Mouse (Mus musculus) liver, embryonic 14.5 days (tissue): ENCODE measurements around the gene 4930523C07Rik. TPM values are rescaled to one million over a fixed set of nuclear protein-coding genes. Genes with fewer than 3 reads are reported as not detected.

Experiments used
- ATAC-seq: fragments of 200-750 bp; cut with Nextera tagmentation; 2 replicates; pipeline ENCODE4 v1.8.0; 2017; ENCODE audit warnings: moderate number of reproducible peaks, mild to moderate bottlenecking, moderate library complexity; ENCODE audit not compliant: insufficient read depth
- DNase-seq, 3 experiments: peaks; one replicate each; pipeline ENCODE4 v3.0.0-alpha.2; 2012 to 2013; ENCODE audit warnings: low read depth in 3 of 3, low spot score in 3 of 3
- H3K27ac ChIP-seq: fragments of 300-500 bp; sonication (generic); 2 replicates; pipeline ENCODE4 v1.5.1; 2014; ENCODE audit warnings: moderate library complexity, mild to moderate bottlenecking, control low read depth, inconsistent platforms
- H3K27me3 ChIP-seq: fragments of 300-500 bp; sonication (generic); 2 replicates; pipeline ENCODE4 v1.6.1; 2014; ENCODE audit warnings: mild to moderate bottlenecking, low read length, moderate library complexity; ENCODE audit not compliant: control insufficient read depth, insufficient read depth
- H3K36me3 ChIP-seq: fragments of 300-500 bp; sonication (generic); replicated peaks from 2 replicates; pipeline ENCODE4 v1.6.1; 2014; ENCODE audit warnings: low read depth; ENCODE audit not compliant: control insufficient read depth, insufficient read depth
- H3K4me1 ChIP-seq, 2 experiments: fragments of 200-500 bp in 1 of 2; fragments of 300-500 bp in 1 of 2; sonication (generic) in 1 of 2; replicated peaks; 2 replicates each; pipeline ENCODE4 v1.6.1; 2012 to 2014; ENCODE audit warnings: antibody characterized with exemption in 1 of 2, inconsistent platforms in 1 of 2, low read length in 1 of 2; ENCODE audit not compliant: control insufficient read depth in 2 of 2, insufficient read depth in 2 of 2
- H3K4me2 ChIP-seq: fragments of 300-500 bp; sonication (generic); 2 replicates; pipeline ENCODE4 v1.6.1; 2014; ENCODE audit warnings: low read depth, mild to moderate bottlenecking, control low read depth, moderate library complexity
- H3K4me3 ChIP-seq, 2 experiments: fragments of 200-500 bp in 1 of 2; fragments of 300-500 bp in 1 of 2; sonication (generic) in 1 of 2; 2 replicates each; pipeline ENCODE4 v1.5.1; 2012 to 2014; ENCODE audit warnings: low read depth in 2 of 2, low read length in 2 of 2, mild to moderate bottlenecking in 2 of 2, control low read depth in 1 of 2, inconsistent platforms in 1 of 2, moderate library complexity in 1 of 2; ENCODE audit not compliant: insufficient read depth in 1 of 2
- H3K9ac ChIP-seq: fragments of 300-500 bp; sonication (generic); replicated peaks from 2 replicates; pipeline ENCODE4 v1.6.1; 2014; ENCODE audit warnings: mild to moderate bottlenecking, control low read depth, moderate library complexity
- H3K9me3 ChIP-seq: fragments of 300-500 bp; sonication (generic); 2 replicates; pipeline ENCODE4 v1.6.1; 2016; ENCODE audit warnings: low read length, mixed read lengths; ENCODE audit not compliant: control insufficient read depth
- CTCF ChIP-seq: IDR thresholded peaks from 2 replicates; pipeline ENCODE4 v1.5.1; 2016; ENCODE audit warnings: antibody characterized with exemption, low read depth, control low read depth
- EP300 ChIP-seq: IDR thresholded peaks from 2 replicates; pipeline ENCODE4 v1.6.1; 2016; ENCODE audit warnings: antibody characterized with exemption, low read depth
- WGBS: fragments of 180-500 bp; shearing (Covaris S2); extraction: QIAGEN DNeasy Blood & Tissue Kit; methylation state at CpG from one replicate; pipeline ENCODE4 v1.1.7; 2014; ENCODE audit not compliant: insufficient replicate concordance; 5-methylcytosine and 5-hydroxymethylcytosine counted together
- polyA plus RNA-seq, 2 experiments: library from polyadenylated mRNA; depleted of rRNA in 1 of 2; stranded (reverse) in 1 of 2; unstranded in 1 of 2; fragments of >200 nt; fragmentation: Nextera tagmentation in 1 of 2; extraction: Ambion mirVana in 1 of 2; gene quantifications; 2 replicates each; pipeline versions ENCODE4 v1.2.1 to v1.2.3; 2012 to 2014

The 4930523C07Rik gene
- polyA plus RNA-seq, 2 experiments = 6.5 to 28.1 TPM

DNA sequence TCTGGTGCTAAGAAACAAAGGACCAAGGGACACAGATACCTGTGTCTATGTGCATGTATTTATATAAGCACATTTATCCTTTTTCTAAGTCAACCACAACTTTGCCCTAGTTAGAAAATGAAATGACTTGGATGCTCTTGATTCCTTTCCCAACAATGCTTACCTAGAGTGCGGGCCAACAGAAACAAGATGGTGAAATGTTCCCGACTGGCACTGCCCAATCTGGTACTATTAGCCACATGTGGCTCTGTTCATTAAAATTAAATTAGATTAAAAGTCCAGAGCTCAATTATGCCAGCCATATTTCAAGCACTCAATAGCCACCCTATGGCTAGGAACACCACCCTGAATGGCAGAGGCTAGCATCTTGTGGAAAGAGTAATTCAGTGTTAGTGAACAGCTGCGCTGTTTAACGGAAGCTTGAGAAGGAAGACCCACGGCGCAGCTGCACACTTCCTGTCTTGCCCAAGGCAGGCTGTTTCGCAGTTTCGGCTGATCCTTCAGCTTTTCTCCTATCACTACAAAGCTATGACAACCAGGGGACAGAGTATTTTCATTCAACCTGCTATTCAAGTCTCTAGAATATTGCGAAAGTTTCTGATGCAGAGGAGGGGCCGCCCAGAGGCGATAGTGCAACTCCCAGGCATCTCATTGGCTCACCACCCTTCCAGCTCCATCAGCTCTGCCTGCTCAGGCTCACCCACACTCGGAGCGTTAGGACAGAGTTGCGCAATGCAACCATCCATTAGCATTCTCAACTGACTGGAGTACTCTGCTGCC, 34.9 kb downstream of the 4930523C07Rik start:
- peak overlapping the region; percentile 1; the same call in 1 of the 2 replicates for H3K4me2 ChIP-seq
- no peaks in the 10 kb centered on the region for H3K9me3 ChIP-seq
- peak in 1 of 3 experiments; percentile 42 for DNase-seq
- TF ChIP-seq EP300 (no peak), CTCF (no peak)
- H3K27me3 ChIP-seq = no peaks in the 10 kb centered on the region
- ATAC-seq = peak; percentile 74
- H3K4me3 ChIP-seq = no peak overlapping the region
- peaks cover 13% of the 10 kb centered on the region for H3K36me3 ChIP-seq
- H3K9ac ChIP-seq = no peak overlapping the region
- no peaks in the 10 kb centered on the region; a peak in 2 of 4 replicates for H3K4me1 ChIP-seq
- WGBS = 31% methylated on average over 14 of the region's 14 CpGs
- no peak overlapping the region for H3K27ac ChIP-seq

DNA sequence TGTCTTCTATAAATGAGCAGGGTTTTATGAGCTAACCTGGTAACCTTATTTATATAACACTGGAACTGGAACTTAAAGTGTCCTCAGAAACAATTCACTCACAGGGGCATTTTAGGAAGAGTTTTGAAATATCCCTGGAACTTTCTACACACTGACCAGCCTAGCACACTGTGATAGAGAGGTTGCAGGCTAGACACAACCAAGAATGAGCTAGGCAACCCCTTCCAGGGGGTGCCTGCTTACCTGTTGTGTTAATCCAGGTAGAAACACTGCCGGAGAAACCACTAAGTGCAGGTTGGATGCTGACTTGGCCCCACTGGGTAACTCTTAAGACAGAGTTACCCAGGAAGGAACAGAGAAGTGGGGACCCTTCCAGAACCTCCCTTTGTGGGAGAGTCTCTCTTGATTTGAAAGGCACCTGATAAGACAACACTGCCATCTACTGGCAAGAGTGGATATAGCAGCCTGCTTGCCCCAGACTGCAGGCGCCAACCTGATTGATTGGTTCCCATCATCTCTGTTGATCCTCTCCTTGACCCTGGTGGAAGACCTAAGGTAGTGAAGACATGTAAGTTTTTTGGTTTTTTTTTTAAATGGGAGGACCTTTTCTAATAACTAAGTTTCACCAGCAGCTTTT, 36.7 kb downstream of the 4930523C07Rik start:
- peak; percentile 22; the same call in 1 of the 2 replicates for ATAC-seq
- Histone ChIP-seq H3K9me3 (no peaks in the 10 kb centered on the region), H3K4me2 (no peak overlapping the region), H3K4me3 (no peak overlapping the region), H3K27ac (no peak overlapping the region), H3K4me1 (no peaks in the 10 kb centered on the region; a peak in 2 of 4 replicates), H3K36me3 (peaks cover 6% of the 10 kb centered on the region), H3K27me3 (no peaks in the 10 kb centered on the region), H3K9ac (no peak overlapping the region)
- 23% methylated on average over 2 of the region's 2 CpGs for WGBS
- TF ChIP-seq CTCF (peak; percentile 95), EP300 (no peak)
- DNase-seq = peak in 1 of 3 experiments; percentile 56

DNA sequence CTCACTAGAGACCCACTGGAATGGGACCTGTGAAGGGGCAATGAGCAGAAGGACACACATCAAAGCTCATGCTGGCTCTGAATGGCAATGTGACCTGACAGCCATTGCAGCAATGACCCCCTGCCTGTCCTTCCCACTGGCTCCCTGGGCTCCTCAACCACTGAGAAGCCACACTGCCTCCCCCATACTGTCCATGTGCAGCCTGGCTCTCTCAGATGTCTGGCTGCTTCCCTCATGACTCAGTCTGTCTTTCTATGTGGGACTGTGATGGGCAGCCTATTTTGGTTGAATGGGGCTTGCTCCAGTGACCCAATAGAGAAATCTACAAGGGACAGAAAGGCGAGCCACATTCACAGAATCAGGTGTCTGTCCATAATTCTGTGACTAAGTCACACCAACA, 38.5 kb downstream of the 4930523C07Rik start:
- no peak overlapping the region for H3K4me2 ChIP-seq
- peaks cover 4% of the 10 kb centered on the region for H3K36me3 ChIP-seq
- DNase-seq (no peak), ATAC-seq (no peak)
- WGBS = 46% methylated on average over 1 of the region's 1 CpGs
- no peaks in the 10 kb centered on the region for H3K9me3 ChIP-seq
- H3K4me3 ChIP-seq = no peak overlapping the region
- H3K4me1 ChIP-seq = no peaks in the 10 kb centered on the region; a peak in 2 of 4 replicates
- TF ChIP-seq CTCF = no peak
- TF ChIP-seq EP300 = no peak
- no peak overlapping the region for H3K9ac ChIP-seq
- no peak overlapping the region for H3K27ac ChIP-seq
- no peaks in the 10 kb centered on the region for H3K27me3 ChIP-seq

DNA sequence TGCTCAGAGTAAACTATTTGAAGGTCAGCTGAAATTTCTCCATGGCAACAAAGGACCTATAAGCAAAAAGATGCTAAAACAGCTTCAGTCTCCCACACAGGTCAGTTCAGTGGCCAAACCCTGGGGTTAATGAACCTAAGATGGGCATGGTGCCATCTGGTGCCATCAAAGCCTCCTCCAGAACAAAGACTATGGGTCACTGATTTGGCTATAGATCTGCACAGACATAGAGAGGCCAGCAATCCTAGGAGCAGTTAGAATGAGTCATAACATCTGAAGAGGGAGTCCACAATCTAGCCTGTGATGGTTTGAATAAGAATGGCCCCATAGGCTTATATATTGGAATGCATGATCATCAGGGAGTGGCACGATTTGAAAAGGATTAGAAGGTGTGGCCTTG, 40.1 kb downstream of the 4930523C07Rik start:
- no peak for ATAC-seq
- Histone ChIP-seq H3K4me2 (no peak overlapping the region), H3K36me3 (no peaks in the 10 kb centered on the region), H3K4me1 (no peaks in the 10 kb centered on the region; a peak in 2 of 4 replicates), H3K9ac (no peak overlapping the region), H3K9me3 (no peaks in the 10 kb centered on the region), H3K27ac (no peak overlapping the region), H3K27me3 (no peaks in the 10 kb centered on the region), H3K4me3 (no peak overlapping the region)
- no peak for DNase-seq
- WGBS = 68% methylated on average over 1 of the region's 1 CpGs
- no peak for TF ChIP-seq EP300
- no peak for TF ChIP-seq CTCF

DNA sequence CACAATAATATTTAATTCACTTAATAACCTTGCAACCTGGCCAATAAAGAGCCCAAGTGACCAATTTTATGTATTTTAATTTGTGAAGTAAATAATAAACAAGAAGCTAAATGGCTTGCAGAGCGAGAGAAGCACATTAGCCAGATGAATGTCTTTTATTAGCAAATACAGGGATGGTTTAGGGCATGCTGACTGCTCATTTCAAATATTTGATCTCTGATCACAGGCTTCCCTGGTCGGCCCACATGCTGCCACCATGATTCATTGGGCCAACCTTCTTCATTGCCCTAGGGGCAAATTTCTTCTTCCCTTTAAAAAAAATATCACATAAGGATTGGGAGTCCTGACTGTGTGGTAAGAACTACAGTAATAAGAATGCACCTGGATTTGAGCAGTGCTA, 42.5 kb downstream of the 4930523C07Rik start:
- H3K27me3 ChIP-seq = no peaks in the 10 kb centered on the region
- H3K27ac ChIP-seq = no peak overlapping the region
- H3K4me1 ChIP-seq = no peaks in the 10 kb centered on the region
- no peaks in the 10 kb centered on the region for H3K9me3 ChIP-seq
- no peak overlapping the region for H3K4me2 ChIP-seq
- 65% methylated on average over 2 of the region's 2 CpGs for WGBS
- no peak overlapping the region for H3K4me3 ChIP-seq
- no peaks in the 10 kb centered on the region for H3K36me3 ChIP-seq
- ATAC-seq (no peak), DNase-seq (no peak)
- TF ChIP-seq CTCF (no peak), EP300 (no peak)
- no peak overlapping the region for H3K9ac ChIP-seq
